Mouse (Mus musculus) spleen, adult 2 months (tissue): ENCODE data around the gene Gtsf1. TPM values are rescaled to one million over a fixed set of nuclear protein-coding genes. Genes with fewer than 3 reads are reported as not detected.
"Not testable (repeated sequence)": the region's sequence is repeated elsewhere in the genome, so short reads cannot be mapped to it uniquely, and the experiment has no call there.

Experiments used
- DNase-seq, 2 experiments: peaks; one replicate each; pipeline versions ENCODE4 v3.0.0 to v3.0.0-alpha.2; 2012 to 2021; ENCODE audit warnings: low spot score in 2 of 2, low read depth in 1 of 2
- H3K27ac ChIP-seq: fragments of 200-500 bp; 2 replicates; pipeline ENCODE4 v1.5.1; 2012; ENCODE audit warnings: low read length, inconsistent platforms; ENCODE audit not compliant: insufficient read depth
- H3K27me3 ChIP-seq: fragments of 200-500 bp; 2 replicates; pipeline ENCODE4 v1.6.1; 2012; ENCODE audit warnings: mild to moderate bottlenecking, moderate library complexity, low read length, inconsistent platforms; ENCODE audit not compliant: control insufficient read depth, insufficient read depth
- H3K36me3 ChIP-seq: fragments of 200-500 bp; 2 replicates; pipeline ENCODE4 v1.6.1; 2012; ENCODE audit warnings: mild to moderate bottlenecking, low read length, inconsistent platforms; ENCODE audit not compliant: control insufficient read depth, insufficient read depth
- H3K4me1 ChIP-seq: fragments of 200-500 bp; 2 replicates; pipeline ENCODE4 v1.6.1; 2011; ENCODE audit warnings: inconsistent platforms; ENCODE audit not compliant: control insufficient read depth, insufficient read depth, insufficient read length
- H3K4me3 ChIP-seq: fragments of 200-500 bp; 2 replicates; pipeline ENCODE4 v1.5.1; 2011; ENCODE audit warnings: mild to moderate bottlenecking, inconsistent platforms; ENCODE audit not compliant: insufficient read depth, insufficient read length; ENCODE audit errors: extremely low read depth
- CTCF ChIP-seq: fragments of 200-500 bp; IDR thresholded peaks from 2 replicates; pipeline ENCODE4 v1.5.1; 2011; ENCODE audit warnings: mild to moderate bottlenecking, inconsistent platforms; ENCODE audit not compliant: insufficient read depth, insufficient read length, insufficient replicate concordance; ENCODE audit errors: extremely low read depth
- POLR2A ChIP-seq: fragments of 200-500 bp; IDR thresholded peaks from 2 replicates; pipeline ENCODE4 v1.6.1; 2011; ENCODE audit warnings: low read depth, low read length, inconsistent platforms
- WGBS: fragments of 180-500 bp; shearing (Covaris S2); methylation state at CpG from one replicate; pipeline ENCODE4 v1.1.7; 2018; 5-methylcytosine and 5-hydroxymethylcytosine counted together
- polyA plus RNA-seq: library from polyadenylated mRNA; depleted of rRNA; stranded (reverse); fragments of >200 nt; gene quantifications from 2 replicates; pipeline ENCODE4 v1.2.3, GENCODE M21; 2012

The Gtsf1 gene
- polyA plus RNA-seq, 1 experiment, result not detected

DNA sequence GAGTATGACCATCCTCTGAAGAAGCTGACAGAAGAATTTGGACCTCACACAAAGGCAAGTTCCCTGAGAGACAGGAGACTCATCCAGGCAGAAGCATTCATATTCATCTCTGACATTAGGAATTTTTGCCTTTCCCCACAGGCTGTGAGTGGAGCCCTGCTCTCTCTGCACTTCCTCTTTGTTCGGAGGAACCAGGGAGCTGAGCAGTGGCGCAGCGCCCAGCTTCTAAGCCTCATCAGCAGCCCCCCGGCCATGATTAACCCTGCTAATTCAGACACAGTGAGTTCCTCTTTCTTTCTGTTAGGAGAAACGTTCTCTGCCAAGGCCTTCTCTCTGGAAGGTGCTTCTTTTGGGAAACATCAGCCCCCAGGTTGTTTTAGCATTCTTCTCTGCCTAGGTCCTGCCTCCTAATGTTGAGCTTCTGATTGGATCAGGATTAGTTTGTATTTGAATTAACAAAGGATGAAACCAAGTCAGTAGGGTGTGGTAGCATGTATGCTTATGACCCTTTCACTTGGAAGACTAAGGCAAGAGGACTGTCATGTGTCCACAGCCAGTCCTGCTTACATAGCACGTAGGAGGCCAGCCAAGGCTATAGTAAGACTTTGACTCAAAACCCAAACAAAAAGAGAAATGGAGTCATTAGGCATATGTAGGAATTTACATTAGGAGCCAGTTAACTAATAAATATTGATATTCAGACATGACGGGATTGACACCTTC lies 32.4 kb upstream of the Gtsf1 start:
- H3K27ac ChIP-seq, result no peak overlapping the region
- no peak for DNase-seq

DNA sequence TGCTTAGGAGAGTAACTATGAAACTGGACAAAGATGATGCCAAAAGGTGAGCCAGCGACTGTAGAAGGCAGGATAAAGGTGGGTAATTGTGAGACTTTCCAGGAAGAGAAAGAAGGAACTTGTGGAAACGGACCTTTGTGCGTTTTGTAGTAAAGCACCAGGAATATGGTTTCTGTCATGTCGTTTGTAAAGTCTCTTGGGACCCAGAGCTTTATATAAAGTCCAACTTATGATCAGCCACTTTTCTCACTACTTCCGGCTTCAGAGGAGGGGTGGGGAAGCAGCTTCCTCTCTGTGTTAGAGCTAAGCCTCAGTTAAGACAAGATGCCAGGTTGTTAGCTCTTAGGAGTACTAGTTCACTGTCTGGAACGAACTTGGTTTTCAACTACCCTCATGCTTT lies 24.2 kb upstream of the Gtsf1 start:
- 9% methylated on average over 6 of the region's 6 CpGs for WGBS
- Histone ChIP-seq H3K27me3 (no peaks in the 10 kb centered on the region), H3K27ac (peak overlapping the region; percentile 68; the same call in 1 of the 2 replicates), H3K36me3 (peaks cover 5% of the 10 kb centered on the region; the same call in 1 of the 2 replicates), H3K4me1 (no peaks in the 10 kb centered on the region), H3K4me3 (peak overlapping the region; percentile 67)
- TF ChIP-seq CTCF, result no peak
- no peak for TF ChIP-seq POLR2A
- peak in 1 of 2 experiments; percentile 12 for DNase-seq

More for the DNA sequence above, 32.4 kb upstream of the Gtsf1 start:
- Histone ChIP-seq H3K36me3 (peaks cover 46% of the 10 kb centered on the region), H3K27me3 (no peaks in the 10 kb centered on the region), H3K4me3 (no peak overlapping the region), H3K4me1 (no peaks in the 10 kb centered on the region)
- WGBS, result 64% methylated on average over 7 of the region's 7 CpGs
- no peak for TF ChIP-seq CTCF
- no peak for TF ChIP-seq POLR2A

DNA sequence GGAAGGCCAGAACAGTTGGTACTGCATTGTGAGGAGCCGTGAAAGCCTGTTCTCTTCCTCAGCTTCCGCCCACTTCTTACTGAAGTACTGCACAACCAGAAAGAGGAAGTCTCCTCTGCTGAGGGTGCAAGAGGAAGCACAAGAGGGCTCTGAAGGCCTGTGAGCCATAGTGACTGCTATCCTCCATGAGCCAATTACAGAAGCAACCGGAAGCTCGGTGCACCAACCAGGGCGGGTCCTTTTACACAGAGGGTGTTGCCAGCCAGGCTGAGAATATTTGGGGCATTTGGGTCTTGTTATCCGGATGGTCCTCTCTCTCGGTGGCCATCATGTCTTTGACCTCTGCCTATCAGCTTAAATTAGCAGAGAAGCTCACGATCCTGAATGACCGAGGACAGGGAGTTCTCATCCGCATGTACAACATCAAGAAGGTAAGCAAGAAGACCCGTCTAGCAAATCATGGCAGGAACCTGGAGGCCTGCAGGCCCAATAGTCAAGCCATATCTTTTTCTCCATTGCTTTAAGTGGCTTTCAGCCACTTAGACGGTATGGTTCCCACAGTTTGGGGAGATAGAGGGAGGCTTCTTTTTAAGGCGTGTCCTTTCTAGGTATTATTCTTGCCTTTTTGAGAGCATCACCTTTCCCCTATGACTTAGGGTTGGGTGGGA lies 23.4 kb upstream of the Gtsf1 start, which contains the start of gene Nckap1l:
Nckap1l (plus strand) TSS at position 244 of the 668 bp plus-strand sequence.
- TF ChIP-seq CTCF (no peak), POLR2A (peak; percentile 18; the same call in 1 of the 2 replicates)
- 6% methylated on average over 13 of the region's 13 CpGs for WGBS
- no peaks in the 10 kb centered on the region for H3K27me3 ChIP-seq
- DNase-seq, result peak; percentile 84 to 89
- peak within 1 kb of the TSS; percentile 83 for H3K27ac ChIP-seq
- H3K36me3 ChIP-seq, result peaks cover 3% of the 10 kb centered on the region; the same call in 1 of the 2 replicates
- no peaks in the 10 kb centered on the region for H3K4me1 ChIP-seq
- H3K4me3 ChIP-seq, result peak within 1 kb of the TSS; percentile 93

DNA sequence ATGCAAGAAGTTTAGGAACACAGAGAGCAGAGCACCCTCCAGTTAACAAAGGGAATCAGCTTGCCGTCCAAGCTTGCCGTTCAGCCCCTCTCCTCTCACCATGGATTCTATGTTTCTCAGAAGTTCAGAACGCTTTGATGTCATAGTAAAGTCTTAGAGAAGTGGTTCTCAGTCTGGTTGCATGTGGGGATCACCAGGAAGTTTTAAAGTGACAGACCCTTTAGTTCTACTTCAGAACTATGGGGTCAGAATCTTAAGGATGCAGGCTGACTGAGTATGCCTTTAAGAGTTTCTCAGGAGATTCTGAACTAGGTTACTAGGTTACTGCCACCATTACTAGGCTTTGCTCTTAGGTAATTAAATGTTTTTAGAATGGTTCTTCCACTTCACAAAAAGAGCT lies 18.1 kb upstream of the Gtsf1 start, which contains the start of gene Gtsf2:
Gtsf2 (minus strand) TSS at position 101 of the 400 bp plus-strand sequence.
- no peaks in the 10 kb centered on the region; the same call in 1 of the 2 replicates for H3K27me3 ChIP-seq
- no peak within 1 kb of the TSS for H3K27ac ChIP-seq
- H3K4me1 ChIP-seq, result no peaks in the 10 kb centered on the region
- no peak for DNase-seq
- no peak within 1 kb of the TSS for H3K4me3 ChIP-seq
- WGBS, result 69% methylated on average over 3 of the region's 3 CpGs
- no peak for TF ChIP-seq CTCF
- no peaks in the 10 kb centered on the region for H3K36me3 ChIP-seq

DNA sequence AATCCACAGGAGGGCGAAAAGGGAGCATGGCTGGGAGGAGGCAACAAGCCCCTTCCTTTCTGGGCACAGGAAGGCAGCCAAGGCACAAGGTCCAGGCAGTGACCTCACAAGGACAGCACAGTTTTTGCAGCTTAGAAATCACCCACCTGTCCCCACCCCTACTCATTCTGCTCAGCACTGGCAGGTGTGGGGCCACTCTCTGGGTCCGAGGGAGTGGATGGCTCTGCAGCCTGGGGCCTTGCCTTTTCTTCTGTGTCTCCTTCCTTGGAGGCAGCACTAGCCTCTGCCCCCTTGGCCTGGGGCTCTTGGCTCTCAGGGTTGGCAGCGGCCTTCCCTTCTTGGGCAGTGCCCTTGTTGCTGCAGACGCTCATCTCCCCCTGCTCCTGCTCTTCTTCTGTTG lies 15.7 kb upstream of the Gtsf1 start:
- H3K27me3 ChIP-seq, H3K36me3 ChIP-seq, H3K4me3 ChIP-seq, DNase-seq, H3K27ac ChIP-seq, H3K4me1 ChIP-seq: not testable (repeated sequence)
- 92% methylated on average over 4 of the region's 4 CpGs for WGBS

DNA sequence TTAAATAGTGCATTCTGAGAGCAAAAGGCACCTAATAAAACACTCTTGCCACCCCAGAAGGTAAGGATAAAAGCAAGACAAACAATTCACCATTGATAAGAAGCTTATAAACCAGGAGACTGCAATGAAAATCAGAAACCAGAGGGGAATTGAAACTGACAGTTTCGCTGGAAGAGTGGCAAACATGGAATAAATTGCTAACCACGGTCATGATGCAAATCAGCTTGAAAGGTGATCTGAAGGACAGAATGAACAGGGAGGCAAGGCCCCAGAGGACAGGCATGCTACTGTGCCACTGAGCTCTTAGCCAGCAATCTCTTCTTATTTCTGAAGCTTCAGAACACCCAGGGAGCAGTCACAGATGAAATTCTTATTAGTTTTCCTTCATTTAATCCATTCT lies 3.3 kb downstream of the Gtsf1 start:
- TF ChIP-seq CTCF, result no peak
- TF ChIP-seq POLR2A, result no peak
- no peak for DNase-seq
- H3K4me1 ChIP-seq, result no peaks in the 10 kb centered on the region; the same call in 1 of the 2 replicates

DNA sequence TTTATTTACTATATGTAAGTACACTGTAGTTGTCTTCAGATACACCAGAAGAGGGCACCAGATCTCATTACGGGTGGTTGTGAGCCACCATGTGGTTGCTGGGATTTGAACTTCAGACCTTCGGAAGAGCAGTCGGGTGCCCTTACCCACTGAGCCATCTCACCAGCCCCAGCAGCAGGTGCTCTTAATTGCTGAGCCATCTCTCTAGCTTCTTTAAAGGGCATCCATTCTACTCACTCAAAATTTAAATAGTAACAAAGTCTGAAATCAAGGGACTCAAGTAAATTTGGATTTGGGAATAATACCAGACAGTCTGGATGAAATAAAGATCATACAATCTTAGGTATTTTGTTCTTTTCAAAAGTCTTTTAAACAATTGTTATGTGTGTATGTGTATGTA lies 24.7 kb downstream of the Gtsf1 start:
- H3K4me1 ChIP-seq, H3K27me3 ChIP-seq, H3K4me3 ChIP-seq, H3K27ac ChIP-seq, DNase-seq, H3K36me3 ChIP-seq: not testable (repeated sequence)
- 95% methylated on average over 3 of the region's 3 CpGs for WGBS

More for the DNA sequence above, 3.3 kb downstream of the Gtsf1 start:
- H3K4me3 ChIP-seq, result no peak overlapping the region
- H3K27ac ChIP-seq, result no peak overlapping the region
- H3K36me3 ChIP-seq, result no peaks in the 10 kb centered on the region
- no peaks in the 10 kb centered on the region for H3K27me3 ChIP-seq
- 58% methylated on average over 2 of the region's 2 CpGs for WGBS
